Mouse (Mus musculus) myocyte (in vitro differentiated cells): Measurements from ENCODE around the gene Prkg2. TPM values are rescaled to one million over a fixed set of nuclear protein-coding genes. Genes with fewer than 3 reads are reported as not detected.
A peak's percentile ranks its signal among the peaks of the same experiment; 100 is the strongest.

Experiments
- H3K27me3 ChIP-seq: one replicate; pipeline ENCODE4 v1.6.1; 2011; ENCODE audit not compliant: control insufficient read depth, insufficient read depth, insufficient read length
- H3K36me3 ChIP-seq: one replicate; pipeline ENCODE4 v1.6.1; 2011; ENCODE audit not compliant: control insufficient read depth, insufficient read depth
- H3K4me2 ChIP-seq: one replicate; pipeline ENCODE4 v1.6.1; 2011; ENCODE audit warnings: low read depth, control low read depth
- H3K4me3 ChIP-seq: one replicate; pipeline ENCODE4 v1.5.1; 2011; ENCODE audit warnings: mild to moderate bottlenecking, control low read depth, moderate library complexity
- H3K79me2 ChIP-seq: one replicate; pipeline ENCODE4 v1.6.1; 2011; ENCODE audit not compliant: control insufficient read depth, insufficient read depth
- H3ac ChIP-seq: one replicate; pipeline ENCODE4 v1.6.1; 2011; ENCODE audit not compliant: control insufficient read depth, insufficient read length
- CEBPB ChIP-seq: IDR thresholded peaks from 2 replicates; pipeline ENCODE4 v1.6.1; 2011; ENCODE audit warnings: mild to moderate bottlenecking, moderate library complexity; ENCODE audit not compliant: poor library complexity, insufficient read depth, severe bottlenecking
- E2F4 ChIP-seq: IDR thresholded peaks from one replicate; pipeline ENCODE4 v1.6.1; 2011; ENCODE audit warnings: mild to moderate bottlenecking, control low read depth, moderate library complexity; ENCODE audit not compliant: insufficient read depth
- MAX ChIP-seq: IDR thresholded peaks from one replicate; pipeline ENCODE4 v1.6.1; 2011; ENCODE audit warnings: low read depth, mild to moderate bottlenecking, control low read depth
- MYOD1 ChIP-seq, 3 experiments: IDR thresholded peaks; one replicate each; pipeline ENCODE4 v1.6.1; 2011; ENCODE audit warnings: control low read depth in 2 of 3, low read depth in 2 of 3, mild to moderate bottlenecking in 2 of 3, moderate library complexity in 1 of 3; ENCODE audit not compliant: insufficient read length in 2 of 3, control insufficient read depth in 1 of 3
- MYOG ChIP-seq, 3 experiments: IDR thresholded peaks; one replicate each; pipeline ENCODE4 v1.6.1; 2011; ENCODE audit warnings: control low read depth in 2 of 3, low read depth in 2 of 3, mild to moderate bottlenecking in 2 of 3; ENCODE audit not compliant: insufficient read length in 2 of 3, control insufficient read depth in 1 of 3, insufficient read depth in 1 of 3
- POLR2A ChIP-seq: IDR thresholded peaks from one replicate; pipeline ENCODE4 v1.6.1; 2011; ENCODE audit warnings: low read depth, mild to moderate bottlenecking, control low read depth, moderate library complexity; ENCODE audit not compliant: insufficient read length
- POLR2AphosphoS2 ChIP-seq: IDR thresholded peaks from one replicate; pipeline ENCODE4 v1.6.1; 2011; ENCODE audit warnings: low read depth, control low read depth; ENCODE audit not compliant: insufficient read length
- REST ChIP-seq: IDR thresholded peaks from one replicate; pipeline ENCODE4 v1.6.1; 2011; ENCODE audit warnings: mild to moderate bottlenecking, control low read depth, moderate library complexity; ENCODE audit not compliant: insufficient read depth, insufficient read length
- SRF ChIP-seq: IDR thresholded peaks from one replicate; pipeline ENCODE4 v1.6.1; 2011; ENCODE audit warnings: low read depth; ENCODE audit not compliant: control insufficient read depth, insufficient read length
- TCF12 ChIP-seq: IDR thresholded peaks from one replicate; pipeline ENCODE4 v1.6.1; 2011; ENCODE audit warnings: mild to moderate bottlenecking, control low read depth; ENCODE audit not compliant: poor library complexity, insufficient read depth, severe bottlenecking
- TCF3 ChIP-seq: IDR thresholded peaks from one replicate; pipeline ENCODE4 v1.6.1; 2011; ENCODE audit warnings: low read depth, control low read depth; ENCODE audit not compliant: insufficient read length
- USF1 ChIP-seq: IDR thresholded peaks from one replicate; pipeline ENCODE4 v1.6.1; 2011; ENCODE audit warnings: low read depth, mild to moderate bottlenecking, control low read depth, moderate library complexity
- polyA plus RNA-seq: library from polyadenylated mRNA; unstranded; fragments of >200 nt; fragmentation: generic; extraction: Trizol; gene quantifications from one replicate; pipeline ENCODE4 v1.2.1, GENCODE M21; 2012; ENCODE audit warnings: missing spikeins

Gene Prkg2
- polyA plus RNA-seq, 1 experiment: 22.8 TPM

DNA sequence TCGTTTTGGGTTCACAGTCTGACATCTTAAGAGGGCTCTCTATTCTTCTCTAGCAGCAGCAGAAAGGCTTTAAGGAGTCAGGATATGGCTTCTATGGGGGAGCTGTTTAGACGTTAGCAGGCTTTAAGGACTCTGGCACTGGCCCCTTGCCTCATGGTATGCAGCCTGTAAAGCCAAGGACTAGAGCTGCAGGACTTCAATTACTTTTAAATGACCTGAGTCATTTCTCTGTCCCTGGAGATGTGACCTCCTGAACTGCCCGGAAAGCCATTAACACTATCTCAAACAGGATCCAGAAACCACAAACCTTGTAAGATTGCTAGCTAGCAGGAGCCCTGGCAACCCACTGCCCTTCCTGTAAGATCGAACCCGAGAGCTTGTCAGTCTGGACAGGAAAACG is 96.4 kb downstream of the Prkg2 start:
- H3K4me3 ChIP-seq: peak overlapping the region; percentile 56
- peaks cover 17% of the 10 kb centered on the region for H3K36me3 ChIP-seq
- no peaks in the 10 kb centered on the region for H3K27me3 ChIP-seq
- peak overlapping the region; percentile 43 for H3ac ChIP-seq
- TF ChIP-seq CEBPB (no peak), MYOD1 (IDR thresholded peaks at IDR 0.05; ENCODE audit: control insufficient read depth in 1 of 3, insufficient read length in 2 of 3, low read depth in 2 of 3) (no peak), MYOG (IDR thresholded peaks at IDR 0.05; ENCODE audit: control insufficient read depth in 1 of 3, insufficient read depth in 1 of 3, insufficient read length in 2 of 3, low read depth in 2 of 3) (no peak), MAX (no peak), REST (no peak), USF1 (no peak), SRF (no peak), POLR2A (no peak), E2F4 (no peak), TCF3 (no peak), POLR2AphosphoS2 (no peak), TCF12 (no peak)
- peak overlapping the region; percentile 66 for H3K4me2 ChIP-seq
- peaks cover 77% of the 10 kb centered on the region for H3K79me2 ChIP-seq

DNA sequence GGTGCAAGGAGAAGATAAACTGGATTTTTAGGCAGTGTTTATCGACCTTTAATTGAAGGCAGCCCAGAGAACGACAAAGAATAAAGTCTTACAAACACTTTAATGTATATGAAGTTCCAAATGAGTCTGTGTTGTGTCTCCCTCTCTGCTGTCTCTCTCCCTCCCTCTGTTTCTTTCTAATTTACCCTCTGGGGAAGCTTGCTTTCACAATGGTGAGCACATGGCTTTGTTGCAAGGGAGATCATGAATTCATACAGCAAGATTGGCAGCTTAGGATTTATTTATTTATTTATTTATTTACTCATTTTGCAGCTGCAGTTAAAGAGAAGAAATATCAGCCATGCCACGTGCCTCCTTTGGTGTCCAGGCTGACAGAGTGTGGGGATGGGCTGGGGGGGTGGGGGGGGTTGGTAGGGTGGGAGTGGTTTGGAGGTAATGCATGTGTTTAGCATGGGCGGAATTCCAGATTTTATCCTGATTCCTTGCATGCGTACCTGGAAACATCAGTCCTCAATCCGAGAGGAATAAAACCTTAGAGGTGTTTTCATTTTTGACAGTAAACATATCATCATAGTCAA is 97.4 kb downstream of the Prkg2 start:
- Histone ChIP-seq H3K79me2 (peaks cover 82% of the 10 kb centered on the region), H3K36me3 (peaks cover 17% of the 10 kb centered on the region), H3K4me3 (peak overlapping the region; percentile 56), H3K27me3 (no peaks in the 10 kb centered on the region), H3ac (no peak overlapping the region), H3K4me2 (peak overlapping the region; percentile 66)
- TF ChIP-seq REST: no peak
- TF ChIP-seq POLR2AphosphoS2: no peak
- TF ChIP-seq TCF3: no peak
- TF ChIP-seq E2F4: no peak
- no peak for TF ChIP-seq MAX
- TF ChIP-seq USF1: no peak
- no peak for TF ChIP-seq MYOG (IDR thresholded peaks at IDR 0.05; ENCODE audit: control insufficient read depth in 1 of 3, insufficient read depth in 1 of 3, insufficient read length in 2 of 3, low read depth in 2 of 3)
- TF ChIP-seq MYOD1 (IDR thresholded peaks at IDR 0.05; ENCODE audit: control insufficient read depth in 1 of 3, insufficient read length in 2 of 3, low read depth in 2 of 3): no peak
- no peak for TF ChIP-seq CEBPB
- TF ChIP-seq SRF: no peak
- no peak for TF ChIP-seq TCF12
- TF ChIP-seq POLR2A: no peak

DNA sequence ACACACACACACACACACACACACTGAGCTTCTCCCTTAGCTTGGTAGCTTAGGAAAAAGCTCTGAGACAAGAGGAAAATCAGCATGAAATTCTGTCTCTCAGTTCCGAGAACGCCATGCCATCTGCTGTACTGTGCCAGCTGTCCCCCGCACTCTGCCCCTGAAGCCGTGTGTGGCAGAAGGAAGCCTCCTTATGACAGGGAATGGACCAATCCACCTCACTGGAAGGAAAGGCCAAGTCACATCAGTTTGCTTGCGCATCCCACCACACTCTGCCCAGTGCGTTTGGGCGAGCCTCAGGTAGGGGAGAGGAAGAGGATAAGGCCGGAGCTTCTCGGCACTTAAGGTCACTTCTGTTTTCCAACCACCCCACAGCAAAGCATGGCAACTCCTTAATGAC is 98.0 kb downstream of the Prkg2 start:
- no peak overlapping the region for H3K4me3 ChIP-seq
- H3ac ChIP-seq: no peak overlapping the region
- no peaks in the 10 kb centered on the region for H3K27me3 ChIP-seq
- TF ChIP-seq MYOG (IDR thresholded peaks at IDR 0.05; ENCODE audit: control insufficient read depth in 1 of 3, insufficient read depth in 1 of 3, insufficient read length in 2 of 3, low read depth in 2 of 3) (peak in 1 of 3 experiments; percentile 34), MYOD1 (IDR thresholded peaks at IDR 0.05; ENCODE audit: control insufficient read depth in 1 of 3, insufficient read length in 2 of 3, low read depth in 2 of 3) (peak in 1 of 3 experiments; percentile 25), POLR2AphosphoS2 (no peak)
- H3K4me2 ChIP-seq: peak overlapping the region; percentile 41
- peaks cover 82% of the 10 kb centered on the region for H3K79me2 ChIP-seq
- H3K36me3 ChIP-seq: peaks cover 17% of the 10 kb centered on the region

DNA sequence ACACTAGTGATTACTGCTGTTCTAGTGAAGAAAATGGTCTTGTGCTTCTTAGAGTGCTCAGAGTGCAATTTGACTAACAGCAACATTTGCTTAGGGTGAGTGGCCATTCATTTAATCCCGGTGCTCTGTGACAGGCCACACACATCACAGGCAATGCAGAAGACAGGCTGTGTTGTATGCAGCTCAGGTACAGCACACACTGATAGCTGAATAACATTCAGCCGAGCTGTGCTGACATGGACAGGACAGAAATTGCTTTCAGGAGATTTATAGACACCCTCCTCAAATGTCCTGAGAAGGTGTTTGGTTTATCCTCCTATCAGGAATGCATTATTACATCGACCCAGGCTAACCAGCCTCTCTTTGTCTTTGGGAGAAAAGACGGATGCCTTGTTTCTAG is 99.3 kb downstream of the Prkg2 start:
- Histone ChIP-seq H3K4me3 (no peak overlapping the region), H3K36me3 (peaks cover 17% of the 10 kb centered on the region), H3K27me3 (no peaks in the 10 kb centered on the region), H3K79me2 (peaks cover 76% of the 10 kb centered on the region), H3K4me2 (no peak overlapping the region), H3ac (no peak overlapping the region)
- TF ChIP-seq TCF3 (no peak), CEBPB (no peak), POLR2AphosphoS2 (peak; percentile 13), TCF12 (no peak), REST (no peak), MYOG (IDR thresholded peaks at IDR 0.05; ENCODE audit: control insufficient read depth in 1 of 3, insufficient read depth in 1 of 3, insufficient read length in 2 of 3, low read depth in 2 of 3) (no peak)

DNA sequence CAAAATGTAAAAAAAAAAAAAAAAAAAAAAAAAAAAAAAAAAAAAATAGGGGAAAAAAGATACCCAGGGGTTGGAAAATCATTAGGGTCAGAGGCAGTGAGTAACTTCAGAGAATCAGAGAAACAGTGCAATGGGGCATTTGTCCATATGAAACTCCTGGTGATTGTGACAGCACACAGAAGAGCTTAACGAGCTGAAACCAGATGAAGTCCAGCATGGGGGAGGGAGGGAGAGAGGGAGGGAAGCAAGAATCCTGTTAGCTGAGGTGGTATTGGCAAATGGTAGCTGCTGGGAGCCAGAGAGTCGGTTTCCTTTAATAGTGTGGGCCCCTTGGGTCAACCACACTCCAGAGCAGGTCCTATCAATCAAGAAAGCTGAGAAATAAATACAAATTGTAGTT is 100.5 kb downstream of the Prkg2 start:
- H3K79me2 ChIP-seq: peaks cover 63% of the 10 kb centered on the region
- H3K4me3 ChIP-seq: no peak overlapping the region
- H3K27me3 ChIP-seq: no peaks in the 10 kb centered on the region
- H3ac ChIP-seq: no peak overlapping the region
- TF ChIP-seq USF1: no peak
- TF ChIP-seq SRF: no peak
- no peak for TF ChIP-seq MYOG (IDR thresholded peaks at IDR 0.05; ENCODE audit: control insufficient read depth in 1 of 3, insufficient read depth in 1 of 3, insufficient read length in 2 of 3, low read depth in 2 of 3)
- no peak for TF ChIP-seq MYOD1 (IDR thresholded peaks at IDR 0.05; ENCODE audit: control insufficient read depth in 1 of 3, insufficient read length in 2 of 3, low read depth in 2 of 3)
- TF ChIP-seq POLR2AphosphoS2: no peak
- no peak for TF ChIP-seq REST
- no peak for TF ChIP-seq POLR2A
- TF ChIP-seq TCF3: no peak
- no peak for TF ChIP-seq TCF12
- TF ChIP-seq MAX: no peak
- TF ChIP-seq CEBPB: no peak
- TF ChIP-seq E2F4: no peak
- peaks cover 27% of the 10 kb centered on the region for H3K36me3 ChIP-seq
- no peak overlapping the region for H3K4me2 ChIP-seq
